Mouse (Mus musculus): ENCODE measurements around the gene 4930470P17Rik. TPM values are rescaled to one million over a fixed set of nuclear protein-coding genes. Genes with fewer than 3 reads are reported as not detected.

4930470P17Rik gene
- total and polyA plus RNA-seq, 3 experiments: not detected

DNA sequence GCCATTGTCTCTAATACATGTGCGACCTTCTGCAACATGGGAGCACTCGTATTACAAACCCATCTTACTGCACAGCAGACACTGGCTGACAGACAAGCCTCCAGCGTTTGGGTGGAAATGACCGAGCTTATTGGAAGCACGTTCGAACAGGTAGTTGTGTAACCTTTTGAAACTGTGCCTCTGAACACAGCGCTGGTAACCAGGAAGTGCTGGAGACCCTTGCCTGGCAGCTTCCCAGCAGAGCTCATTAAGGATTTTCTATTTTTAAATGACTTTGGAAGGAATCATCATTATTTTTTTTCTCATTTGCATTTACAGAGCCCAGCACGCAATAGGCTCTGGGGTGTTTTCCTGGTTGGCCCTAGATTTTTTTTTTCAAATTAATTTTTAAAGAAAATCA lies 36.9 kb upstream of the 4930470P17Rik start:
- Histone ChIP-seq H3K27me3 (ENCODE audit: control insufficient read depth in 1 of 2, insufficient read depth in 2 of 2, low read length in 2 of 2) (no peaks in the 10 kb centered on the region), H3K79me2 (ENCODE audit: control insufficient read depth, insufficient read depth, low read length, poor library complexity) (no peaks in the 10 kb centered on the region), H3K9me3 (replicated peaks; ENCODE audit: insufficient read depth, low read length) (no peaks in the 10 kb centered on the region), H3K36me3 (ENCODE audit: control insufficient read depth in 1 of 2, insufficient read depth in 2 of 2, low read length in 2 of 2) (no peaks in the 10 kb centered on the region), H3K27ac (ENCODE audit: control insufficient read depth, low read depth, low read length) (no peak overlapping the region), H3K9ac (ENCODE audit: control insufficient read depth, low read depth, low read length, poor library complexity, severe bottlenecking) (no peak overlapping the region), H3K4me3 (ENCODE audit: control insufficient read depth in 1 of 2, insufficient read depth in 1 of 2, low read depth in 2 of 2, low read length in 2 of 2) (no peak overlapping the region), H3K4me1 (ENCODE audit: control insufficient read depth in 1 of 2, insufficient read depth in 2 of 2, low read length in 2 of 2) (no peaks in the 10 kb centered on the region)
- no peak for DNase-seq (ENCODE audit: low read depth, low spot score)
- no peak for TF ChIP-seq SIN3A (IDR thresholded peaks at IDR 0.05; ENCODE audit: low read length)
- TF ChIP-seq MYC (IDR thresholded peaks at IDR 0.05; ENCODE audit: low read depth, low read length): no peak
- TF ChIP-seq POLR2AphosphoS5 (IDR thresholded peaks at IDR 0.05; ENCODE audit: borderline replicate concordance, low read depth, low read length): no peak
- TF ChIP-seq USF2 (IDR thresholded peaks at IDR 0.05; ENCODE audit: borderline replicate concordance in 1 of 2, insufficient read depth in 1 of 2, low read depth in 1 of 2, low read length in 2 of 2): no peak
- TF ChIP-seq ZMIZ1 (IDR thresholded peaks at IDR 0.05; ENCODE audit: low read depth, low read length): no peak
- TF ChIP-seq ZNF384 (IDR thresholded peaks at IDR 0.05; ENCODE audit: low read depth, low read length): no peak
- no peak for TF ChIP-seq GABPA (IDR thresholded peaks at IDR 0.05; ENCODE audit: low read depth, low read length)
- no peak for TF ChIP-seq MXI1 (IDR thresholded peaks at IDR 0.05; ENCODE audit: low read depth, low read length)

DNA sequence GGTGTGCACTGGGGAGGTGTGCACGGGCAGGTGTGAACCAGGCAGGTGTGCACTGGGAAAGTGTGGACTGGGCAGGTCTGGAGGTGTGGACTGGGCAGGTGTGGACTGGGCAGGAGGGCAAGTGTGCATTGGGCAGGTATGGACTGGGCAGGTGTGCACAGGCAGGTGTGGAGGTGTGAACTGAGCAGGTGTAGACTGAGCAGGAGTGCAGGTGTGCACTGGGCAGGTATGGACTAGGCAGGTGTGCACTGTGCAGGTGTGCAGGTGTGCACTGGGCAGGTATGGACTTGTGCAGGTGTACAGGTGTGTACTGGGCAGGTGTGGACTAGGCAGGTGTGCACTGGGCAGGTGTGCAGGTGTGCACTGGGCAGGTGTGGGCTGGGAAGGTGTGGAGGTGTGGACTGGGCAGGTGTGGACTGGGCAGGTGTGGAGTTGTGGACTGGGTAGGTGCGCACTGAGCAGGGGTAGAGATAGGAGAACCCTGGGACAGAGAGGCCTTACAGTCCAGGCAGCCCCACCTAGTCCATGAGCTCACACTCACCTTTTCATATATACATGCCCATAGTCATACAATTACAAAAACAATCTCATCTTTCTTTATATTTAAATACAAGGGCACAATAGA lies 31.3 kb upstream of the 4930470P17Rik start:
- no peaks in the 10 kb centered on the region for H3K79me2 ChIP-seq (ENCODE audit: control insufficient read depth, insufficient read depth, low read length, poor library complexity)
- no peak overlapping the region for H3K27ac ChIP-seq (ENCODE audit: control insufficient read depth, low read depth, low read length)
- no peak for DNase-seq (ENCODE audit: low read depth, low spot score)
- H3K36me3 ChIP-seq (ENCODE audit: control insufficient read depth in 1 of 2, insufficient read depth in 2 of 2, low read length in 2 of 2): no peaks in the 10 kb centered on the region
- H3K4me1 ChIP-seq (ENCODE audit: control insufficient read depth in 1 of 2, insufficient read depth in 2 of 2, low read length in 2 of 2): no peaks in the 10 kb centered on the region
- no peak for TF ChIP-seq USF1 (IDR thresholded peaks at IDR 0.05; ENCODE audit: low read depth, low read length)
- TF ChIP-seq RCOR1 (IDR thresholded peaks at IDR 0.05; ENCODE audit: low read depth, low read length): no peak
- no peak for TF ChIP-seq NRF1 (IDR thresholded peaks at IDR 0.05; ENCODE audit: insufficient read depth, low read depth, low read length, poor library complexity, severe bottlenecking)
- peak; percentile 77; the same call in 1 of the 2 replicates for TF ChIP-seq POLR2AphosphoS5 (IDR thresholded peaks at IDR 0.05; ENCODE audit: borderline replicate concordance, low read depth, low read length)
- TF ChIP-seq MYC (IDR thresholded peaks at IDR 0.05; ENCODE audit: low read depth, low read length): no peak
- TF ChIP-seq BHLHE40 (IDR thresholded peaks at IDR 0.05; ENCODE audit: borderline replicate concordance, low read depth, low read length): no peak
- no peak for TF ChIP-seq ZC3H11A (IDR thresholded peaks at IDR 0.05; ENCODE audit: low read depth, low read length)
- no peak for TF ChIP-seq TCF12 (IDR thresholded peaks at IDR 0.05; ENCODE audit: low read depth, low read length)
- H3K27me3 ChIP-seq (ENCODE audit: control insufficient read depth in 1 of 2, insufficient read depth in 2 of 2, low read length in 2 of 2): no peaks in the 10 kb centered on the region
- H3K9ac ChIP-seq (ENCODE audit: control insufficient read depth, low read depth, low read length, poor library complexity, severe bottlenecking): no peak overlapping the region
- H3K9me3 ChIP-seq (replicated peaks; ENCODE audit: insufficient read depth, low read length): no peaks in the 10 kb centered on the region
- no peak overlapping the region for H3K4me3 ChIP-seq (ENCODE audit: control insufficient read depth in 1 of 2, insufficient read depth in 1 of 2, low read depth in 2 of 2, low read length in 2 of 2)
